Mouse (Mus musculus): Measurements from ENCODE around the gene BC067074.

GRCm38 (mm10) chr13:113341161-113341560, 48.2 kb downstream of the BC067074 start:
- TF ChIP-seq POLR2A (IDR thresholded peaks at IDR 0.05; ENCODE audit: borderline replicate concordance, control insufficient read depth, low read depth, low read length) (no peak), CTCF (IDR thresholded peaks at IDR 0.05; ENCODE audit: control insufficient read depth, insufficient read depth, low read length) (no peak)

All from bone marrow, adult 2 months (tissue).